Mouse (Mus musculus) retina, postnatal 1 day (tissue): Measurements from ENCODE around the gene Gm45140.

Experiments used
- DNase-seq: peaks from one replicate; pipeline ENCODE4 v3.0.0-alpha.2; 2012

Gm45140 gene

DNA sequence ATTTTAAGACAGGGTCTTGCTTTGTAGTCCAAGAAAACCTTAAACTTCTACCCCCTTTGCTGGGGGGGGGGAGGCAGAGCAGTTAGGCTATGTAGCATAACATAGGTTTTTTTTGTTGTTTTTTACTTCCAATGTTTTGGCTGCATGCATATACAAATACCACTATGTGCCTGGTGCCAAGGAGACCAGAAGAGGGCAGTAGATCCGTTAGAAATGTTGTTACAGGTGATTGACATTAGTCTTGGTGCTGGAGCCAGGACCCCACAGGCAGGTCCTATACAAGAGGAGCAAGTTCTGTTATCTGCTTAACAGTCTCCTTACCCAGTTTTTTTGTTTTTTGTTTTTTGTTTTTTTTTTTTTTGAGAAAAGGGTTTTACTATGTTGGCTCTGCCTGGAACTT, 6.7 kb upstream of the Gm45140 start:
- DNase-seq = peak; percentile 38

DNA sequence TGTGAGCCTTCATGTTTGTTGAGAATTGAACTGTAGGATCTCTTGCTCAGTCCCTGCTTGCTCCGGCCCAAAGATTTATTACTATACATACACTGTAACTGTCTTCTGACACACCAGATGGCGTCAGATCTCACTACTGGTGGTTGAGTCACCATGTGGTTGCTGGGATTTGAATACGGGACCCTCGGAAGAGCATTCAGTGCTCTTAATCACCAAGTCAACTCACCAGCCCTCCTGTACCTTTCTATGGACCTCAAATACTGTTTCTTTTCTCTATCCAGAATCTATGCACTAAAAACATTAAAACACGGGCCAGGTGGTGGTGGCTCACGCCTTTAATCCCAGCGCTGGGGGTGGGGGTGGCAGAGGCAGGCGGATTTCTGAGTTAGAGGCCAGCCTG, 6.0 kb upstream of the Gm45140 start:
- DNase-seq = no peak

DNA sequence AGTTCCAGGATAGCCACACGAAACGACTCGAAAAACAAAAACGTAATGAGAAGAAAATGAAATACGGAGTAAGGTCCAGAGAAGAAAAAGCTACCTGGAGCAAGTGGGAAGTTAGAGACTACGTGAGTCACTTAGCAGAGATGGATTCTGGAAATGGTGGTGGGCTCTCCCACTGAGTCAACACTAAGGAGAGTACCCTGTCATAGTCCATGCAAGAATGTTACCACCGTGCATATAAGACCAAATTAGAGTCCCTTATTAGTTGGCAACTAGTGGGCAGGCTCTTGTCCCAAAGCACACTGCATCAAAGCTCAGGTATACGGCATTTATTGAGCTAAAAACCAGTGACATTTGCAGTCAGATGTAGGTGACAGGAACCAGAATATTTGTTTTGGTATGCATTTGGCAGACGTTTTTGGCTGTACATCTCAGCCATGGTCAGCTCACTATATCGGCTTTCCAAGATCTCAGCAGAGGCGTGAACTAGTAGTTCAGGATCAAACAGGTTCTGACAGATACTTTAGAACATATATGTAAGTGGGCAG, 4.3 kb upstream of the Gm45140 start:
- no peak for DNase-seq

DNA sequence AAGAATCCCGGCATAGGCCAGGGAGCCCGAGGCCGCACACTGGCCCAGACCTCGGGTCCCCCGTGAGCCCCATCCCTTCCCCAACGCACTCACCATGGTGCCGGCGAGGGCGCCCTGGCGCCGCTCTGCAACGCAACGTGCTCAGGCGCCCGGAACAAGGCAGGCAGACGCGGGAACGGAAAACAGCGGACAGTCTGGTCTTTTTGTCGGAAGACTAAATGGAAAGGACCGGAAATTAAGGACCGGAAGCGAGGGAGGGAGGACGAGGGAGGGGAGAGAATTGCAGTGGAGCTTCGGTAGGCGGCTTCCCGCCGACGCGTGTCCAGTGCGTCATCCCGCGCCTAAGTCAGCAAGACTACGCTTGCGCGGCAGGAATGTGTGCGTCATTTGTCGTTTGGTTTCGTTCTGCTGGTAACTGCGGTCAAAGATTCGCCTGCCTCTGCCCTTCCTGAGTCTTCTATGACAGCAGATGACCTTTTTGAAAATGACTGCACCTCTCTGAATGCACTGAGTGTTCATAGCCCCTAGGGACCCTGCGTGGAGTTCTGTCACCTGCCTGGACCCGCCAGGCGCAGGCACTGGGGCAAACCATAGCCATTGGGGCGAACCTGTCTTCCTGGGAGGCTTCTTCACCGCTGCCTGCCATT, 3.1 kb upstream of the Gm45140 start, which contains the start of gene Isy1:
Gene Isy1 (minus strand): TSS at position 248 of the 647 bp plus-strand sequence.
- DNase-seq = peak; percentile 99

DNA sequence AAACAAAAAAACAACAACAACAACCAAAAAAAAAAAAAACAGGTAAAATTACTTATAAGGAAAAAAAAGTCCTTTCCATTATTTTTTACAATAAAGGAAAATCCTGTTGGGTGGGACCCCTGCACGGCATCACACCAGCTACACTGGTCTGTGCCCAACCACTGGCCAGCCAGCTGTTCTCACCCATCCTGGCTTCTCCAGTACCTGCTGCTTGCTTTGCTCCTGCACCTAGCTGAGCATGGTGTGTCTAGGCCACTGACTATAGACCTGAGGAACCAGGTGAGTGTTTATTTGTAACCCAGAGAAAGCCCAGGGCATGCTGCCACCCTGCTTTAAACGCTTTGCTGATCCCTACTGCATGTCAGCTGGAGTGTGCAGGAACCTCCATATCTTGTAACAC, 15.2 kb downstream of the Gm45140 start:
- DNase-seq = no peak

DNA sequence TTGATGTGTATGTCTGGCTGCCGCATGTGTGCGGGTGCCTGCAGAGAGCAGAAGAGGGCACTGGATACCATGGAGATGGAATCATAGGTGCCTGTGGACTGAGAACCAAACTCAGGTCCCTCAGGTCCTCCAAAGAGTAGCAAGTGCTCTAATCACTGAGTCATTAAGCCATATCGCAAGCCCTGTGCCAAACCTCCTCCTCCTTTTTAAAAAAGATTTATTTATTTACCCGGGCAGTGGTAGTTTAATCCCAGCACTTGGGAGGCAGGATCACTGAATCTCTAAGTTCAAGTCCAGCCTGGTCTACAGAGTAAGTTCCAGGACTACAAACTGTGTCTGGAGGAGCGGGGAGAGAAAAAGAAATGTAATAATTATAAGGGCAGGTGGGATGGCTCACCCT, 21.1 kb downstream of the Gm45140 start:
- no peak for DNase-seq

DNA sequence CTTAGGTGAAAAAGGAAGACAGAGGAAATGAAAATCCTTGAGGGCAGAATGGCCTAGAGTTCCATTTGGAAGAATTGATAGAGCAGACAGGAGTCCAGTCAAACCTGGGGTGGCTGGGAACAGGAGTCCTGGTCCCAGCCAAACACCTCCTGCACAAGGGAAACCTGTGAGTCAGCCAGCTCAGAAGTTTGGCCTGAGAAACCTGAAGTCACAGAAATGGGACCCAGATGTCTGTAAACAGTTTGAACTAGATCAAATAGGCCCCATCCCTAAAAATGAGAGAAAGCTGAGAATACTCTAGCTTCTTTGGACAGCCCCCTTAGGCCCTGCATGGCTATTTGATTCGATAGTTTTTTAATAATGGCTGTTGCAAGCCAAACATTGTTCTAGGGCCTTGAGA, 22.9 kb downstream of the Gm45140 start:
- DNase-seq = no peak

DNA sequence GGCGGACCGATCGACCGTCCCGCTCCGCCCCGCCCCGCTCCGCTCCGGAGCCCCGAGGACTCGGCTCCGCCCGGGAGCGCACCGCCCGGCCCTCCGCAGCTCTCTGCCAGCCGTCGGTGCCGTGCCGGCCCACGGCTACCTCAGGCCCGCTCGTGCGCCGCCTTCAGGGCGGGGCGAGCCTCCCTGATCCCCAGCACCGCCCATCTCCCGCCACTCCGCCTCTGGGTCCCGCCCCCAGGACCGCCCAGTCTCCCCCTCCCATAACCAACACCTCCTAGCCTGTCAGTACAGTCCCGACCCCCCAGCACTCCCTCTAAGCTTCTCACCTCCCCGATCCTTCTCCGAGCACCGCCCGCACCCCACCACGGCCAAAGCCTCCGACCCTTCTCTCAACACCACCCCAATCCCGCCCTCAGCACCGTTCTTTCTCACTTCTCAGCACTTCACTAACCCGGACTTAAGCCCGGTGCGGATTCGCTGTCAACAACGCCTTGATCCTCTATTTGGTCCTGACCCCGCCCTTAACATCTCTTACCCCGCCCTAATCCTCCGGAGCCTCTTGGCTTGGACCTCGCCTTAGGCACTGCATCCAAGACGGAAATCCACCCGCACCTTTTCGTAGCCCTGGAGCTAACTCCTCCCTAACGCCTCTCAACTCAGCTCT, 23.8 kb downstream of the Gm45140 start, which contains the start of gene Rab43:
Gene Rab43 (minus strand): TSS at position 490 of the 664 bp plus-strand sequence.
- DNase-seq = peak; percentile 91

DNA sequence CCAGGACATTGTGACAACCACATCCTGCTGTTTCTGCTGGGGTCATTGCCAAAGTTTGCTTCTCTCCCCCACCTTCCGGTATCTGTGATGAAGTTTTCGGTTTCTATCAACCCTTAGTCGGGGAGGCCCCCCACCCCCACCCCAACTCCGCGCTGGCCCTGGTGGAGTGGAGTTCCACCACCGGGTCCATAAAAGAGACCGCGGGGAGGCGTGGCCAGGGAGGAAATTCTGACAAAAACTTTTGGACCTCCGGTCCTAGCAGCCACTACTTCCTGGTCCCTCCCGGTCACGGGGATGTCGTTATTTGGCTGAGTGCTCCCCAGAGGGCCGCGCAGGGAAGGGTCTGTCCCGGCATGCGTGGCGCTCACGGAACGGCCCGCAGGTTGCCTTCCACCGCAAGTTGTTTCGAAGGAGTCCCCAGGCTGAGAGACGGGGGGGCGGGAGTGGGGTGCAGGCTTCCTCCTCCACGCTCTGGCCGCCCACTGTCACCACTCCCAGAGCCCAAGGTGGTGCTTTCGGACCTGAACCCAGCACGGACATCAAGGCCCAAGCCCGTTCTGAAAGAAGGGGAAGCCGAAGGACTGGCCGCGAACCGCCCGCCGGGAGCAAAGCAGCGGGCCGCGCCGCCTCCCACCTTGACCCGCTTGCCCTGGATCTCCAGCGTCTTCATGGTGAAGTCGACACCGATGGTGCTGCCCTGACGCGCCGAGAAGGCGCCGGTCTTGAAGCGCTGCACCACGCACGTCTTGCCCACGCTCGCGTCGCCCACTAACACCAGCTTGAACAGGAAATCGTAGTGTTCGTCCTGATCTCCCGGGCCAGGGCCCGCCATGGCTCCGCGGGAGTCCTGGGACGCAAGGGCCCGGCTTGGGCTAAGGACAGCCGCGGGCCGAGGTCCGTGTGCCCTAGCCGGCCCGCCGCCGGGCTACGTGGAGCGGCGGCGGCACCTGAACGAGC, 24.6 kb downstream of the Gm45140 start:
- peak; percentile 63 for DNase-seq

DNA sequence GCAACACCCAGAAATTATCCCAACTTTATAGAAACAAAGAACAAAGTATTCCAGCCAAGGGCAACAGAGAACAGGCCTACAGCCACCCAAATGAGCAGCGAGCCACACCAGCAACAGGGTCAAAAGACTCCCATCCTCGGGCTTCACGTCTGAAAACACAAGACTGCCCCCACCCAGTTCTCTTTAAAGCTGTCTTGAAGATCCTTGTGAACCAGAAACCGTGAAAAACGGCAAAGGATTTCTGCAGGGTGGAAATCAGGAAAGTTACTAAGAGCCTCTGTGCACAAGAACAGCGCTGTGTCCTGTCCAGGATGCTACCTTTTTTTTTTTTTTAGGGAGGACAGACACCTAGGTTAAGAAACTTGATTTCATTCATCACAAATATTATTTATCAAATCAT, 25.3 kb downstream of the Gm45140 start:
- no peak for DNase-seq

DNA sequence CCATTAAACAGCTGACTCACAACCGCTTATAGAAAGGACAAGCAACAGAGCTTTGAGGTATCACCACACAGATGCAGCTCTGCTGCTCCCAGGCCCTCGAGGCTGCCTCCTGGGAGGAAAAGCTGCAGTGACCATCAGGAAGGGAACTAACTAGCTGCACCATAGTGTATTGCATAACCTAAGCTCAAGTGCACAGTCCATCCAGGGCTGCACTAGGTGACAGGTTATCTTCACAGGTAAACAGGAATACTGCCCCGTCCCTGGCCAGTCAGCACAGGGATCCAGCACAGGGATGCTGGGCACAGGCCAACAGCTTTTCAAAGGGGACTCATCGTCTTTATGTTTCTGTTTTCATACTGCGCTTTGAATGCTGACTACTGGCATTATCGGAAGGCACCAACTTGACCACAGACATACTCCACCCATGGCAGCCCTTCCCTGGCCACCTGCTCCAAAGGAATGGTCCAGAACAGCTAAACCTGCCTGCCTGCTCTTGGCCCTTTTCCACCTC, 25.9 kb downstream of the Gm45140 start:
- DNase-seq = no peak

DNA sequence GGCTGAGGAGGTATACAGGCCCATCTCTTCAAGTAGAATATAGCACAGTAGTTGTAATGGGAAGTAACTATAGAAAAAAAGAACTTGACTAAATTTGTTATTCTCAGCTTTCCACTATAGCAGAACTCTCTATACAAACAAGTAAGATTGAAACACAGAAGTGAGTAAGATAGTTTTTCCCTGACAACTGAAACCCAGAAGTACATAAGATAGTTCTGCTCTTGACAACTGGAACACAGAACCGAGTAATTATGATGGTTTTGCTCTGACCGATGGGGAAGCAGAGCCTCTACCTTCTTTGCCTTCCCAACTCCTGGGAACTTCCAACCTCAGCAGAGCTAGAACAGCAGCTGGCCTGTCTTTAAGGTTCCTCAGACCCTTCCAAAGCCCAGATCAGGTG, 26.5 kb downstream of the Gm45140 start:
- DNase-seq = no peak

DNA sequence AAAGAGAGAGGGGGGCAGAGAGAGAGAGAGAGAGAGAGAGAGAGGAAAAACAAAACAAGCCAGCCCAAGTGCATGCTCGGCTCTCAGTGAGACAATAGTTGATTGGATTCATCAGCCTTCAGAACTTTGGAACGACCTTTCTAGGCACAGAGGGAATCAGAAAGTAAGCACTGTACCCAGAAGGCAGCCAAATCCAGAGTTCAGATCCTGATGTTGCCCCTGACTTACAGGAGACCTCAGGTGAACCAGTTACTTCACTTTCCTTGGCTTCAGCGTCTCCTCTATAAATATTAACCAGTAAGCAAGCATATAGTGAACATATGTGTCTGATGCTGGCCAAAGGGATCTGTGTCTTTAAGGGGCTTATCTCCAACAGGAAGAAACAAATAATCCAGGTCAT, 27.1 kb downstream of the Gm45140 start:
- DNase-seq = no peak

DNA sequence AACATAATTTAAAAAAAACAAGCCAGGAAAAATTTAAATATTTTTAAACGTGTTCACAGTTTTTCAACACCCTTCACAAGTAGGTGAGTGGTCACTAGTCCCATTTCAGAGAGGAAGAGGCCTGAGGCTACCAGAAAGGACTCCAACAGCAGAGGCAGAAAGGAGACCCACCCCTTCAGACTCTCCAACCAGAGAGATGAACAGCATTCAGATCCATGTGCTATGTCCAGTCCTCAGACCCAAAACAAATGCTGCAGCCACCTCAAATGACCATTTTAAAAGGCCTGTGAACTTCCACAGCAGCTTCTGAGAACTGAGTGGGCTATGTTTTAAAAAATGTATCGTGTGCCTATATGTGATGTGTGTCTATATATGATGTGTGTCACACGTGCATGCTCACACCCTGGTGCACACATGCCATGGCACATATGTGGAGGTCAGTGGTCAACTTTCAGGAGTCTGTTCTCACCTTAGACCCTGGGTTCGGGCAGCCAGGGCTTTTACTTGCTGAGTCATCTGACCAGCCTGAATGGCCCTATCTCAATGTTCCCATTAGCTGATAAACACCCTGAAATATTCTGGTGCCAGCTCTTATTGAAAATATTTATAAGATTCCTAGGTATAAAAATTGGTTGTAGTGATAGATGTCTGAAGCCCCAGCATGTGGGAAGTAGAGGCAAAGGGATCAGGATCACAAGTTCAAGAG, 27.7 kb downstream of the Gm45140 start:
- DNase-seq = no peak

DNA sequence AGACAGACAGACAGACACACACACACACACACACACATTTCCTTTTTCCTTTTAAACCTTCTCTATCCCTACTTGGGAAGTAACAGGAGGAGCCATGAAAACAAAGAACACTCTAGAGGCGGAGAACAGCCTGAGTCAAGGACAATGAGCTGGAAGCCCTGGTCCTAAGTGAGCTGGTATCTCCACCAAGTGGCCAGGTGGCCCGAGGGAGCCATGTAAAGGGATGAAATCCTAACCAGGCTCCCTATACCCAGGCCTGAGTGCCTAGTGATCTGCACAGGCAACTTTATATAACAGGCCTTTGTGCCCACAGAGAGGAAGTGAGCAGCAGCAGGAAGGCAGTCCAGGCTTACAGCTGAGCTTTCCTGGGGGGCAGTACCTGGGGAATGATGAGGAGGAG, 28.7 kb downstream of the Gm45140 start:
- no peak for DNase-seq

DNA sequence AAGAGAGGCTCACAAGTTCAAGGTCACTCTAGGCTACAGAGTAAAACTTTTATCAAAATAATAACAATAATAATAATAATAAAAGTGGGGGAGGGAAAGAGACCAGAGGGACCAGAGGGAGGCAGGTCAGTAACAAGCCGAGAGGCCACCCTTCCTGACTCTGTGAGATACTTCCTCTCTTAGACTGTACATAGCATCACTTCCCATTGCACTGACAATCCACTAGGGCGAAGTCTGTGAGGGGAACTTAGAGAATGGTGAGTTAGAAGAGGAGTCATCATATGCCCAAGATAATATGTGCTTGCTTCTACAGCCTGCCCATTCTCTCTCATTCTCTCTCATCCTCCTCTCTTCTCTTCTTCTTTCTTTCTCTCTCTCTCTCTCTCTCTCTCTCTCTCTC, 29.6 kb downstream of the Gm45140 start:
- no peak for DNase-seq

DNA sequence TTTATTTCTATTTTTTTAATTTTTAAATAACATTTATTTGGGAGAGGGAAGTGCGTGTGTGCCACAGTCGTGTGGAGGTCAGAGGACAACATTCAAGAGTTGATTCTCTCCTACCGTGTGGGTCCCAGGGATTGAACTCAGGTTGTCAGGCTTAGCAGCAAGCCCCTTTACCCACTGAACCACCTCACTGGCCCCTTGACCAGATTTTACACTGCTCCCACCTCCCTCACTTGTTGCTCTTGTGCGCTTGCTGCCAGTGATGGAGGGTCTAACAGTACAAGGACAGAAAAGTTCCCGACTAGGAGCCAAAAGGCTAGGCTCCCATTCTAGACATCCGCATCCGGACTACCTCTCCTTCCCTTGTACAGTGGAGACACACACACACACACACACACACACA, 30.1 kb downstream of the Gm45140 start:
- DNase-seq = no peak

DNA sequence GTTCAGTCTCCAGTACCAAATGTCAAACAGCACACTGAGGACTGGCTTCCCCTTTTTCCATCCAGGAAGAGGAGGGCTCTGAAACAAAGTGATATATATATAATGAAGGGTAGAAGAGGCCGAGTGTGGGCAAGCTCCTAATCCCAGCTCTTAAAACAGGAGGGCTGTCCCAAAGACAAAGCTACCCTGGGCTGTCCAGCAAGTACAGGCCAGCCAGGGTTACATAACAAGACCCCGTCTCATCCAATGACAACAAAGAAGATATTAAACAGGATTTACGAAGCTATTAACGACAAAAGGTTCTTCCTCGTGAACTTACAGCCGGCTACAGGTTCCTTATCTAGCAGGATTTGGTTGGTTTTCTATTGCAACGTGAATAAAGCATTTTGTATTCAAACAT, 30.7 kb downstream of the Gm45140 start:
- no peak for DNase-seq

DNA sequence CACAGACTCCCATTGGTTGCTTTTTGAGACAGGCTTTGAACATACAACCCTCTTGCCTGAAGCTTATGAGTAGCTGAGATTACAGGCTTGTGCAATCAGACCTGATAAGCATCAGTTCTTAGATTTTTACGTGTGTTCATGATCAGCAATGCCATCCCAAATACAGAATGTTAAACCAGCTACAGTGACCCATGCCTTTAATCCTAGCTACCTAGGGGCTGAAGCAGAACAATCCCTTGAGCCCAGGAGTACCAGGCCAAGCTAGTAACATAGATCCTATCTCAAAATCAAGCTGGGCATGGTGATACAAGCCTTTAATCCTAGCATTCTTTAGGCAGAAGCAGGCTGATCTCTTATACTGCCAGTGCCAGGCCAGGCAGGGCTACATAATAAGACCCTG, 31.6 kb downstream of the Gm45140 start:
- no peak for DNase-seq

DNA sequence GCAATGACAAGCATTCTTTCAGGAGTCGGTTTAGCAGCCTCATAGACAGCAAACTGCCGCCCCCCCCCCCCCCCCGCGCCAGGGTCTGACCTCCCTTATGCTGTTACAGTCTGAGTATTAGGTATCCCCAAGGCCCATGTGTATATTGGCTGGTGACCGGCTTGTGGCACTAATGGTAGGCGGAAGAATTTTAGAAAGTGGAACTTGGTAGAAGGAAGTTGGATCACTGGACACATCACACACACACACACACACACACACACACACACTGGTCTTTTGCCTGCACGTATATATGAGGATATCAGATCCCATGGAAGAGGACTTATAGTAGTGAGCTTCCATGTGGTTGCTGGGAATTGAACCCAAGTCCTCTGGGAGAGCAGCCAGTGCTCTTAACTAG, 33.1 kb downstream of the Gm45140 start:
- DNase-seq = no peak

DNA sequence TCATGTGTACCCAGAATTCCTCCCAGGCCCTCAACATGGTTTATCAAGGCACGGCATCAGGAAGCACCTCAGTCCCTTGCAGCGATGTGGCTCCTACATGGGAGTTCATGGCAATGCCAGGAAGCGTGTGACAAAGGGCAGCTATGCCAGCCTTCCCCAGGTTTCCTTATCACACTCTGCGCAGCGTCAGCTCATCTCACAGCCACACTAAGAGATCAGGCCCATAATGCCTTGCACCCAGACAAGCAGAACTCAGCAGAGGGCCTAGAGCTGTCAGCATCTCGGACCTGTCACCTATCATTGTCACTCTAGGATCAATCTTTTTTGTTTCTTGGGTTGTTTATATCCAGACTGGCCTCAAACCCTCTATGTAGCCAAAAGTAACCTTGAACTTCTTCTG, 36.0 kb downstream of the Gm45140 start:
- no peak for DNase-seq

DNA sequence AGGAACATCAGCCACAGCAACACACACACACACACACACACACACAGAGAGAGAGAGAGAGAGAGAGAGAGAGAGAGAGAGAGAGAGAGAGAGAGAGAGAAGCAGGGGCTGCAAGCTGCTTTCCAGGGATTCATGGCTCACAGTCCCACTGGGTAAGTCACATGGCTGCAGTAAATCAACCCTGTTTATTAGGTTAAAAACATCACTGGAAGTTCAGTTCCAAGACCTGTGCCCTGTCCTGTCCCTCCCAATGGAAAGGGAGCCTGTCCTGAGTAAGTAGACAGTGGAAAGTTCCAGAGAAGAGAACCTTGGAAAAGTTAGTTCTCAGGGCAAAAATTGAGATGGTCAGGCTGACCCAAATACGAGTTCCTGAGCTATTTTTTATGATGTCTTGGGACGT, 38.3 kb downstream of the Gm45140 start:
- DNase-seq = no peak
